Mouse (Mus musculus): ENCODE measurements around the gene Amdhd2.

DNA sequence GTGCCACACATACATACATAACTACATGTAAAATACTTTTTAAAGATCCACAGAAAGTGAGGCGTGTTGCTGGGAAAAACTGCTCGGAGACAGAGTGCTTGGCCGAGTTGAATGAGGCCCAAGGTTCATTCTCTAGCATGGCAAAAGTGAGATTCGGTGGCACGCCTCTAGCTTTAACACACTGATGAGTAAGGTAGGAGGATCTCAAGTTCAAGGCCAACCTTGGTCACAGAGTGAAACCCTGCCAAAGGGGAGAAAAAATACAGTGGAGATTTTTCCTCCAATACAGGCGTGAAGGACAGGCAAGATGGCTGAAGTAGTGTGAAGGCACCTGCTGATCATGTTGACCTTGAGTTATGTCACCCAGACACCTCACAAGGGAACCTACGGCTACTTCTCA, 14.1 kb downstream of the Amdhd2 start:
- TF ChIP-seq CTCF (IDR thresholded peaks at IDR 0.05; ENCODE audit: control insufficient read depth, insufficient read depth, insufficient replicate concordance, low read depth, low read length), result no peak
- no peak for TF ChIP-seq POLR2A (IDR thresholded peaks at IDR 0.05; ENCODE audit: control insufficient read depth, low read depth, low read length)
